Mouse (Mus musculus): ENCODE data around the gene Fabp3.
A peak's percentile ranks its signal among the peaks of the same experiment; 100 is the strongest.

The Fabp3 gene

DNA sequence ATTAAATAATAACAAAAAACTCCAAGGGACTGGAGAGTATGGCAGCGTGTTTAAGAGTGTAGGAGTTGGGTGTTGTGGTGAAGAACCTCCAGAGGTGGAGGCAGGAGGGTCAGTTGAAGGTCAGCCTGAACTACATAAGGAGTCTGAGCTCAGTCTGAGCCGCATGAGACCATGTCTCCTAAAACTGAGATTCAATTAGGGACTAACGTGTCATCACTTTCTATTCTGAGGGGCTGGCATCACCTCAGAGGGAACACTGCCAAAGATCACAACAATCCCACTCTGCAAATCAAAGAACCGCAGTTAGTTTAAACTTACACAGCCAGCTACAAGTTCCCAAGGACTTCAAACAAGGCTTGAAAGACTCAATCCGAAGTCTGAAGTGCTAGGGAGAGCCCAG lies 15.2 kb downstream of the Fabp3 start:
- DNase-seq (ENCODE audit: low read depth, low spot score) = no peak

DNA sequence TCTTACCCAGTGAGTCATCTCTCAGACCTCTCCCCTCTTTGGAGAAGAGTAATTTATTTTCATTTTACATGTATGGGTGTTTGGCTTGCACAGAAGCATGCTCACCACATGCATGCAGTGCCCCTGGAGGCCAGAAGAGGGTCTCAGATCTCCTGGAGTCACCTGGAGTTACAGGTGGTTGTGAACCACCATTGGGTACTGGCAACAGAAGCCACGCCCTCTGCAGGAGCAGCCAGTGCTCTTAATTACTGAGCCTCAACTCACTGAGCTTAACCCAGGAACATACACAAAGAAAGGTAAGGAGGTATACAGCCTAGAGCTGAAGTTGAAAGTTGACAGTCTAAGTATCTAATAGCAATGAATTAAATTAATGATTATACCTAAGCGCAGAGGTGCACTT lies 17.1 kb downstream of the Fabp3 start:
- no peak for DNase-seq (ENCODE audit: low read depth, low spot score)

DNA sequence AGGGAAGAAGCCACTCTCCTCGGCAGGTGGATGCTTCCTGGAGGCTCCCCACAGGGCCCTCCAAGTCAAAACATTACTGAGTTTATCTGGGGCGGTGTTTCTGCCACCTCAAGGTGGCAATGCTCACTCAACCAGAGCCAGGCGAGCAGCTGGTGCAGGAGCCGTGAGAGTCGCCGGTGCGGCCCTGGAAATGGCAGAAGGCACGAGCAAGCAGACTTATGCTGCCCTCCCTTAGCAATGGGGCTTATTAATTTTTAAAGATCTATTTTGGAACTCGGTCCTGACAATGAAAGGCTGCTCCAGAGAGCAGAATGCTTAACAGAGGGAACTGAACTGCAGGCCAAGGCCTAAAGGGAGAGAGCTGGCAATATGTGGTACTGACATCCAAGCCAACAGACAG lies 19.0 kb downstream of the Fabp3 start:
- DNase-seq (ENCODE audit: low read depth, low spot score) = no peak

DNA sequence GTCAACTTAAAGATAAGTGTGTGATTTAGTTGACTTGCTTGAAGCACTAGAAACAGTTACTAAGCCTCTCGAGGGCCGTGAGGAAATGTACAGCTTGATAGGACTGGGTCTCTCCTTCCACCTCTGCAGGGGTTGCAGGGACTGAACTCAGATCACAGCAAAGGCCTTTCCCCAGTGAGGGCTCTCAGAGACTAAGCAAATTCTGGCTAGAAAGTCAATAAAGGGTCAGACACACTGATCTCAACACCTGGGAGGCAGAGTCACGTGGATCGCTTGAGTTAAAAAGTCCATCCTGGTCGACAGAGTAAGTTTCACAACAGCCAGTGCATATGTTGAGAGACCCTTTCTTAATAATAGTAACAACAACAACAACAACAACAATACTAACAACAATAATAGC lies 27.5 kb downstream of the Fabp3 start:
- no peak for DNase-seq (ENCODE audit: low read depth, low spot score)

DNA sequence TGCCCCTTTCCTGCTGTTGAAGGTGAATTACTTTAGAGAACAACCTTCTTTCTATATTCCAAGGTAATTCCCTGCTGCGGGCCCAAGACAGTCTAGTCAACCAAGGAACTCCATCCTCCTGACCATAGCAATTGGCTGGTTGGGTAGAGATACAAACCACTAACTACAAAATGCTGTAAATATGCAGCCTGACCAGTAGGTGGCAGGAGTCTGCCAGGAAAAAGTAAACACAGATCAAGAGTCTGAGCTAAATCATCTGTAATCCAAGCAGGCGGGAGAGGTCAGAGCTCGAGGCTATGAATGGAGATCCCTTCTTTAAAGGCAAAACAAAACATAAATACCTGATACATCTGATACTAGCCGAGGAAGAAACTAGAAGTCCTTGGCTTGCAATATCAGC lies 33.3 kb downstream of the Fabp3 start:
- peak; percentile 59 for DNase-seq (ENCODE audit: low read depth, low spot score)

DNA sequence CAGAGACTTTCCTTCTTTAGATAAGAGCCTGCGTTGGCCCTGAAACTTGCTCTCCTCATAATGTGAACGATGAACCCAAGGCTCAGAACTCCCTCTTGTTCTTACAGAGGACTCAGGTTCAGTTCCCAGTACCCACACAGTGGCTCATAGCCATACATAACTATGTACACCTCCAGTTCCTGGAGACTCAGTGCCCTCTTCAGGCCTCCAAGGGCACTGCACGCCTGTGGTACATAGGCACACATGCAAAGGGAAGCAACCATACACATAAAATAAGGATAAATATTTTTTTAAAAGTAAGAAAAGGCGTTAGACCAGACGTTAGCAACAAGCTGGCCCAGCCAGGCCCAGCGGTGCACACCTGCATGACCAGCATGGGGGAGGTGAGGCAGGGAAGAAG lies 41.3 kb downstream of the Fabp3 start:
- DNase-seq (ENCODE audit: low read depth, low spot score) = no peak

DNA sequence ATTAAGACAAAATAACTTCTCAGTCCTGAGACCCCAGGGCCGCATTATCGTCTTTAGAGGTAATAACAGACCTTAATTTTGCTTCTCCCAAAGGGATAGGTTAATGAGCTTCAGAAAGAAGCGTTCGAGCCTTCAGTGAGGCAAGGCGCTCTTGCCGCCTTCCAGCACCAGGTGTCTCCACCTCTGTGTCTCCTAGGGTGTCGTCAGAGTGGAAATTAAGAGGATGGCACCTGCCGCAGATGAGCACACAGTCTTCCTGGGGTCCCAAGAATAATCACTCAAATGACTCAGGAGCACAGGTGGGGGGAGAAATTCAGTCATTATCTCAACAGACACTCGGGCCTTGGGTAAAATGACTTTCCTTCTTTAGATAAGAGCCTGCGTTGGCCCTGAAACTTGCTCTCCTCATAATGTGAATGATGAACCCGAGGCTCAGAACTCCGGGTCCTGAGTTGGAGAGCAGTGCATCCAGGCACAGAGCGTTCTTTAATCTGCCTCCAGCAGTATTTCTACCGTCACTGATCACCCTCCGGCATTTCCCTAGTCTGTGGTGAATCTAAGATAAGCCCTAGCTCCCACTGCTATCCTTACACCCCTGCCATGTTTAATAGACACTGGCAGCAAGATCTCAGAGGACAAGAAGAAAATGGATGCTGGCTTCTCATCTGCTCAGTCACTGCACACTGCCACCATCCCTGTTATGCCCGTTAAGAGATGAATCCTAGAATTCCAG lies 42.5 kb downstream of the Fabp3 start:
- DNase-seq (ENCODE audit: low read depth, low spot score) = no peak

DNA sequence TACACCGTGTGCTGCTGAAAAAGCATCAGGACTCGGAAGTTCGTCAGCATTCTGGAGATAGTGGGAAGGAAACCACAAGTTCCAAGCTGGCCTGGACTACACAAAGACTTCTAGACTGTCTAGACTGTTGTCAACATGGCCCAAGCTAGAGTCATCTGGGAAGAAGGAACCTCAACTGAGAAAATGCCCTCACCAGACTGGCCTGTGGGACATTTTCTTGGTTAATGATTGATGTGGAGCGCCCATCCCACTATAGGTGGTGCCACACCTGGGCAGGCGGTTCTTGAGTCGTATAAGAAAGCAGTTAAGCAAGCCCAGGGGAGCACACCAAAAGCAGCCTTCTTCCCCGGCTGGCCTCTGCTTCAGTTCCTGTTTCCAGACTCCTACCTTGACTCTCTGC lies 44.2 kb downstream of the Fabp3 start:
- no peak for DNase-seq (ENCODE audit: low read depth, low spot score)

DNA sequence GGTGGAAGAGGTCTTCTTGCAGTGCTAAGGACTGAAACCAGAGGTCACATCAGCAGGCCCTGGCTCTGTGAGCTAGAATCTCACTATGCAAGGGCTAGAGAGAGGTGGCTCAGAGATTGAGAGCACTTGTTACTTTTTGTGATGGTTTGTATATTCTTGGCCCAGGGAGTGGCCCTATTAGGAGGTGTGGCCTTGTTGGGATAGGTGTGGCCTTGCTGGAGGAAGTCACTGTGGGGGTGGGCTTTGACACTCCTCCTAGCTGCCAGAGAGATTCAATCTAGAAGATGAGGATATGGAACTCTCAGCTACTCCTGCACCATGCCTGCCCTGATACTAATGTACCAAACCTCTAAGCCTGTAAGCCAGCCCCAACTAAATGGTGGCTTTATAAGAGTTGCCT lies 49.6 kb downstream of the Fabp3 start:
- DNase-seq (ENCODE audit: low read depth, low spot score) = no peak

DNA sequence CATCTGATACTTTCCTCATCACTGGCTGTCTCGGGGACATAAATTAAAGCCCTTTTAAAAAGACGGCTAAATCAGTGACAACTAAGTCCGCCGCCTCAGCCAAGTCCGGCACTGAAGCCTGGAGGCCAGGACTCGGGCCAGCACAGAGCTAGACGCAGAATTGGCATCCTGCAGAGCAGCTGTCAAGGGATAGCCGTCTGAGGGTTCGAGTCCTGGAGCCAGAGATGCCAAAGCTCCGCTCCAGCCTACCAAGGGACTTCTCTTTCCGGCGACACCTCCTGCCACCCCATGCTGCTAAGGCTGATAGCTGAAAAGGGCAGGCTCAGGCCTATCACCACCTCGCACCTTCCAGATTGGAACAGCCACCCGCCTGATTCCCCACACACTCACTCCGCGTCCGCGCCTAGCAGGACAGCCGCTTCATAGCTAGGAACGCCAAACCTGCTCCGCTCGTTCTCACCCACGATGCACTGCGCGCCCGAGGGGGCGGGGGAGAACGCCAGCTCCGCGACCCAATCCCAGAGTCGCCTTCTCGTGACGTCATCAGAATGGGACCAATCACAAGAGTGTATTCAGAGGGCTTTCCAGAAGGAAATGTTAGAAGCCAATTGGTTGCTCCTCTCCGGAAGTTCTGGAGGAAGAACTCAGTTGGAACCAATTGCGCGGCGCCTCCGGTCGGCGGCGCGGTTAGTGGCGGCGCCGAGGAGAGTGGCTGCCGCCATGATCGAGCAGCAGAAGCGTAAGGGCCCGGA lies 51.3 kb downstream of the Fabp3 start, which contains the start of the genes Zcchc17 and Snrnp40:
Gene Zcchc17, minus strand, starts transcription at position 458 of the 752 bp plus-strand sequence.
Gene Snrnp40, plus strand, starts transcription at position 647 of the 752 bp plus-strand sequence.
- DNase-seq (ENCODE audit: low read depth, low spot score) = peak; percentile 100

DNA sequence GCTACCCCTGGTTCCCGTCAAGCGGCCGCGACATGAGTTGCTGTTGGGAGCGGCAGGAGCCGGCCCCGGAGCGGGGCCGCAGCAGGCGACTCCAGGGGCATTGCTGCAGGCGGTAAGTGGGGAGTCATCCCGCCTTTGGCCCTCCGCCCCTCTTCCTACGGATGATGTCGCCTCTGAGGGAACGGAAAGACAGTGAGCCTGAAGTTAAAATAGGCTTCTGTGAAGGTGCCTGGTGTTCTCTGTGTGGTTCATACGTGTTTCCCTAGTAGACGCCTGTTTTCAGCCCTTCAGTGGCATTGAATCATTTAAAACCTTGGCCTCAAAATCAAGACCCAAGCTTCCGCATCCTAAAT lies 51.8 kb downstream of the Fabp3 start:
- peak; percentile 4 for DNase-seq (ENCODE audit: low read depth, low spot score)

Data from retina, postnatal 7 days (tissue).